Mouse (Mus musculus) cerebellum, adult 2 months (tissue): ENCODE data around the gene Osm.

ENCODE experiments used
- CTCF ChIP-seq: fragments of 200-500 bp; IDR thresholded peaks from 2 replicates; pipeline ENCODE4 v1.5.1; 2011; ENCODE audit warnings: low read depth, mild to moderate bottlenecking, control low read depth, low read length, moderate library complexity, borderline replicate concordance; ENCODE audit not compliant: insufficient read depth
- POLR2A ChIP-seq: fragments of 200-500 bp; IDR thresholded peaks from 2 replicates; pipeline ENCODE4 v1.6.1; 2011; ENCODE audit warnings: low read length, control low read depth, borderline replicate concordance; ENCODE audit not compliant: insufficient read depth

DNA sequence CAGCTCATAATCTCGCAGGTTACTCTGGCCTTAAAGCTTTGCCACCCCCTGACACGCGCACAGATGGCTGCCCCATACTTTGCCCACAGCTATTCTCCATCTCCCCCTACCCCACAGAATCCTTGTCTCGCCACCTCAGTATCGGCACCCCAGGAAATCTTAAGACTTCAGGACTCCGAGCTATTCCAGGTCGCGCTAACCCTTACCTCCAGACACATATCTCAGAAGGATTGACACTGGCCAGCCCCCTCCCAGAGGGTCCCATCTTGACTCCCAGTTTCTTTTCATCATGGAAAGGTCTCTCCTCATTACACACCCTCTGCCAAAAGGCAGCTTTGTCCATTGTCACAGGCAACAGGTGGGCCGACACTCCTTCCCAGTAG, 48.9 kb upstream of the Osm start:
- TF ChIP-seq POLR2A = no peak
- no peak for TF ChIP-seq CTCF
